Mouse (Mus musculus): ENCODE data around the gene Gm17359. TPM values are rescaled to one million over a fixed set of nuclear protein-coding genes. Genes with fewer than 3 reads are reported as not detected.

The Gm17359 gene
- polyA plus RNA-seq (2014; fragmentation: Illumina TruSeq; extraction: RNeasy Lipid Tissue Mini Kit (QIAGEN cat#74804); ENCODE audit: low read depth, low replicate concordance) = not detected

DNA sequence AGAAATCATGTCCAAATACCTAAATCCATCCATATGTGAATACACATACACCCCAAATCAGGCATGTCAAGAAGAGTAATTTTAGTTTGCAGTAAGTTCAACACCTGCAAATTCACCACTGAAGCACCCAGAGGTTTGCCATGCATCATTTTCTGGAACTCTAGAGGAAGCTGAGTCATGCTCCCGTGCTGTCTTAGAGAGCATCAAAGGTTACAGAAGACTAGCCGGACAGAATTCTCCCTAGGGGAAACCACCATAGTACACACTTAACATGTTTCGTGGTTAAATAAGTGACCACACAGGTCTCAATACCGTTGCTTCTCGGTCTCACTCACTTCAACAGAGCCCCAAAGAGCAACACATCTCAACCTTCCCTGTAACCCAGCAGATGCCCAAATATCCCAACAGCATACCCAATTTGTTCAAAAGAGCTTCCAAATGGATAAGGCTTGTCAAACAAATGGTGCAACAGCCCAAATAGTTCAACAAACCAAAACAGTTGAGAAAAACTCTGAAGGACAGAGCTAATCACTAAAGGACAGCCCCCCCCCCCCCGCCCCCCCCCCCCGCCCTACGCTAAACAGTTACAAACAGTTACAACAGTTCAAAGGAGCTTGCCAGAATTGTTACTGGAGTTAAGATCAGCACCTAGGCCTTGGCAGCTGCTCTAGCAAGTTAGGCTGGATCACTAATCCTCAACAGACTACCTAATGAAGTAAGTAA is at the start of gene Gm17359:
Gene Gm17359 (plus strand): TSS at position 618 of the 723 bp plus-strand sequence.

Other genes starting within 250 kb of the Gm17359 start
- 9.7 TPM for gene Rapgef2, start 50.1 kb upstream of the Gm17359 start, polyA plus RNA-seq (2014; fragmentation: Illumina TruSeq; extraction: RNeasy Lipid Tissue Mini Kit (QIAGEN cat#74804); ENCODE audit: low read depth, low replicate concordance)
- gene Fnip2, start 231.1 kb downstream of the Gm17359 start, polyA plus RNA-seq (2014; fragmentation: Illumina TruSeq; extraction: RNeasy Lipid Tissue Mini Kit (QIAGEN cat#74804); ENCODE audit: low read depth, low replicate concordance) = 29.9 TPM

Data from sigmoid colon, adult 10 weeks (tissue).